Mouse (Mus musculus) liver, postnatal 0 days (tissue): ENCODE data around the gene Mmp7.

Source experiments
- CTCF ChIP-seq: sonication (generic); IDR thresholded peaks from 2 replicates; pipeline ENCODE4 v1.5.1; 2016; ENCODE audit warnings: antibody characterized with exemption, low read depth
- EP300 ChIP-seq: IDR thresholded peaks from 2 replicates; pipeline ENCODE4 v1.6.1; 2016; ENCODE audit warnings: antibody characterized with exemption, low read depth, mild to moderate bottlenecking

DNA sequence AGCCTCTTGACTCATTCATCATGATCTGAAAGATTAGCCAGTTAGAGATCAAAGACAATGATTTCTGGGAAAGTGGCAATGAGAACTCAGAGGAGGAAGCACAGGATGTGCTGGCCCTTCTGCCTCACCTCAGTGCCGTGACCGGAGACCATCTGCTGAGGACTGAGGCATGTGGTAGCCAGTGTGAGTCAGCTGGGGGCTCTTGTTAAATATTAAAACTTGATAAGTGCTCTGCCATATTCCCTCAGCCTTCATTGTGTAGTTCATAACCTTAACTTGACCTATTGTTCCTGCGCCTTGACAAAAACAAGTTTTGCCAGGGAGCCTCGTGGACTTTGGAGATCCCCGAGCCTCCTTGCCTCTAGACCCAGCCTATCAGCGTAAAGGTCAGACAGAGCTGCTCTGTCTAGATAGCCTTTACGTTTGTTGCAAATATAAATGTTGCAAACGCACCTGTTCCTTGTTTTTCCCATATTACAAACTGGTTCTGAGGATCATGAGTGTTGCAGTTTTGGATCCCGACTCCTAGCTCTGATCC lies 9.7 kb upstream of the Mmp7 start:
- no peak for TF ChIP-seq CTCF
- no peak for TF ChIP-seq EP300
